Mouse (Mus musculus) thymus, adult 18-20 months (tissue): Measurements from ENCODE around the gene Fam20a.

Source experiments
- DNase-seq, 2 experiments: peaks; one replicate each; pipeline ENCODE4 v3.0.0; 2022; ENCODE audit warnings: mixed read lengths in 2 of 2

The Fam20a gene

GRCm38 (mm10) chr11:109721781-109722446 is at the start of gene Fam20a:
TSS of gene Fam20a (minus strand) at chr11:109722279.
- DNase-seq: no peak

- no peak for DNase-seq
Measured at GRCm38 (mm10) chr11:109771381-109771780, 49.3 kb upstream of the Fam20a start.

DNA sequence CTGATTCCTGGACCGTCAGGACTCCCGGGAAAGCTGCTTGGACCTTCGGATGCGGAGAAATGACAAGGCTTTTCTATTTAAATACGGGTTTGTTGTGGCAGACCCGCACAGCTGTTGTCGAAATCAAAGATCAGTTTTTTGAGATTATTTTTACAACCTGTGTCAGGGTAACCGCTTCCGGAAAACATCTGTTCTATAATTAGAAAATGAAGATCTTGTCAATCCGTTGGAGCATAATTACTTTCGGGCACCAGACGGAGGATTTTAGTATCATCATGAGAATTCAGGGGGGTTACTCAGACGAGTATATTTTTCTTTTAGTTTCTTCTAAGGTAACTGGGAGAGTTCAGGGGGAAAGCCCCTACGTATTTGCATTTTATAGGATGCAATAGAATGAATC is 48.1 kb upstream of the Fam20a start:
- DNase-seq: no peak

DNA sequence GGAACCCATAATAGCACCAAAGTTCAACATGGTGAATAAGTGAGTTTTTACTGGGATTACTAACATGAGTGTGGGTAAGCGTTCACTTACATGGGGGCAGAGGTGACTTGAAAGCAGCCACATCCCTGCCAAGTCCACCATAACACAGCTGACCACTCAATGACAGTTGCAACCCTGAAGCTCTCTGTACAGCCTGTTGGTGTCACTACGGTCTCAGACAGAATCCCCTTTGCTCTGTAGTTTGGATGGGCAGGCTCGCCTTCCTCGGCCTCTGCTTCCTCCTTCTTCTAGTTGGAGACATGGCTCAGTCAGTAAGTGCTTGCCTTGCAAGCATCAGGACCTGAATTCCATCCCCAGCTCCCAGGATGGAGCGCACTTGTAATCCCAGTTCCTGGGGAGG is 47.0 kb upstream of the Fam20a start:
- DNase-seq: no peak

GRCm38 (mm10) chr11:109760063-109760462 is 38.0 kb upstream of the Fam20a start:
- no peak for DNase-seq

GRCm38 (mm10) chr11:109758616-109759215 is 36.6 kb upstream of the Fam20a start:
- no peak for DNase-seq

GRCm38 (mm10) chr11:109754105-109754602 is 32.1 kb upstream of the Fam20a start:
- DNase-seq: no peak

- DNase-seq: no peak
Measured at GRCm38 (mm10) chr11:109751636-109752603, 29.8 kb upstream of the Fam20a start.

- no peak for DNase-seq
Measured at GRCm38 (mm10) chr11:109745210-109745609, 23.1 kb upstream of the Fam20a start.

- DNase-seq: no peak
Measured at GRCm38 (mm10) chr11:109737967-109738366, 15.9 kb upstream of the Fam20a start.

DNA sequence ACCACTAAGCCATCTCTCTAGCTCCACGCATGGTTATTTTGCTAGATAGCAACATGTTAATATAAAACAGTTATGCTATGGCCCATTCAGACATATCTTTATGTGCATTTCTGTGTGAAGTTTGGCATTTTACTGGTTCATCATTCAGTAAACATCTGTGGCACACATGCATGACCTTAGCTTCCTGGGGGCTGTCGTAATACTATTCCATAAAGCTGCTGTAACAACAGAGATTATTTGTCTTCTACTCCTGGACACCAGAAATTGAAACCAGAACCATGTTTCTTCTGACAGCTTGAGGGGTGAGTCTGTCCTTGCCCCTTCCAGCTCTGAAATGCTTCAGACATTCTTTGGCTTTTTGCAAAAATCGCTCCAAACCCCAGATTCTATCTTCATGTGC is 14.3 kb upstream of the Fam20a start:
- no peak for DNase-seq

DNA sequence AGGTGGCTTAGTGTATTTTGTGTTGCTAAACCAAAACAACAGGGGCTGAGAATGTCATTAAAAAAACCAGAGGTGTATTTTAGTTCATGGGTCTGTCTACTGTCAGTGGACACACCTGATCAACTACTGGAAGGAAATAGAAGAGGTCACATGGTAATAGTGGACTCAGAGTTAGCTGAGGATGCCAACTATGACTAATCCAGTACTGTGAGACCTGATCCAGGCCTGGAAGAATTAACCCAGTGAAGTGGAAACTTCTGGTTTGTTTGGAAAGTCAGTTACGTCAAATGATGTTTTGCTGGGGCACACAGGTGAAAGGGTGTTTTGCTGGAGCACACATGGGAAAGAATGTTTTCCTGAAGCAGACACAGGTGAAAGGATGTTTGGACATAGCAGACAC is 12.3 kb upstream of the Fam20a start:
- no peak for DNase-seq

- DNase-seq: no peak
Measured at GRCm38 (mm10) chr11:109732726-109733438, 10.8 kb upstream of the Fam20a start.

DNA sequence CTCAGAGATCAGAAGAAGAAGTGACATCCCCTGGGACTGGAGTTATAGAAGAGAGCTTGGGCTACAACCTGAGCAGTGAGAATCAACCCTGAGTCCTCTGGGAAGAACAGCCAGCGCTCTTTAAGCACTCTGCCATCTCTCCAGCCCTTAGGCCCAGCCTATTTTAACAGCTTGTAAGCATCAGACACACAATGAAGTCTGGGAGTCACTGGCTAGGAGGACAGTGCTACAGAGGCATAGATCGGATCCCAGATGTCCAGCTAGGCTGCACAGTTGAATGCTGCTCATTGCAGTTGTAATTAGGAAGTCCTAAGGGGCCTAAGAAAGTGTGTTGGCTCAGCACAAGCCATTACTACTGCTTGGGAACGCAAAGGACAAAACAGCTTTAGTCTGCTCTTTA is 6.3 kb upstream of the Fam20a start:
- DNase-seq: no peak

GRCm38 (mm10) chr11:109722711-109723110 is 632 bp upstream of the Fam20a start:
- DNase-seq: no peak

DNA sequence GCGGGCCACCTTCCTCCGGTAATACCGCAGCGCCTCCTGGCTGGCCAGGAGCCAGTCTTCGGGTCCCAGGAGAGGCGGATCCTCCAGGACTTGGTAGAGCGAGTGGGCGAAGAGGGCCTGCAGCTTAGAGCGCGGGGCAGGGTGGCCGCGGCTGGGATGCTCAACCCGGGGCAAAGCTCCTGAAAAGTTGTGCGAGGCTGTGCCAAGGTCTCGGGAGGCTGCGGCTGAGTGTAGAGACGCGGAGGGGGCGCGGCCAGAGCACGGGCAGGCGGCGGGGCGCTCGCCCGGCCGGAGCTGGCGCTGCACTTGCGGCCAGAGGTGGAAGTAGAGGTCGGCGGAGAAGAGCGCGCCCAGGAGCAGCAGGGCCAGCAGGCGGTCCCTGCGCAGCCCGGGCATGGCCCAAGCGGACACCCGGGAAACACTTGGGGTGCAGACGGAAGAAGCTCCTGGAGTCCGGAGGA is 729 bp downstream of the Fam20a start:
- DNase-seq: no peak

- DNase-seq: no peak
Measured at GRCm38 (mm10) chr11:109720809-109721319, 1.2 kb downstream of the Fam20a start.

DNA sequence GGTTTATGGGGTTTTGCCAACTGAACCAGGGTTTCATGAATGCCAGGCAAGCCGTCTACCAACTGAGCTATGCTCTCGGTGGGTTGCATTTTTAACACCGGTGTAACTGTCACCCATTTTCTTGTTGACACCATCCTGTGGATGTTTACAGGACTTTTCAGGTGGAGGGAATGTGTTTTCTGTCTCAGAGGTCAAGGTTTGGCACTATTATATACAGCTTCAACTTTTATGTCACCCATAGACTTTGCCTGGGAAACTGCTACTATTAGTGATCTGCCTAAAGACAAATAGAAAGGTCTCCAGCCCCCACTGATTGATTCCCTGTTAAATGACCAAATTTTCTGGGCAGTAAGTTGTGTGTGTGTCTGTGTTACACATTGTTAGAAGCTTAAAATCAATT is 2.7 kb downstream of the Fam20a start:
- no peak for DNase-seq

DNA sequence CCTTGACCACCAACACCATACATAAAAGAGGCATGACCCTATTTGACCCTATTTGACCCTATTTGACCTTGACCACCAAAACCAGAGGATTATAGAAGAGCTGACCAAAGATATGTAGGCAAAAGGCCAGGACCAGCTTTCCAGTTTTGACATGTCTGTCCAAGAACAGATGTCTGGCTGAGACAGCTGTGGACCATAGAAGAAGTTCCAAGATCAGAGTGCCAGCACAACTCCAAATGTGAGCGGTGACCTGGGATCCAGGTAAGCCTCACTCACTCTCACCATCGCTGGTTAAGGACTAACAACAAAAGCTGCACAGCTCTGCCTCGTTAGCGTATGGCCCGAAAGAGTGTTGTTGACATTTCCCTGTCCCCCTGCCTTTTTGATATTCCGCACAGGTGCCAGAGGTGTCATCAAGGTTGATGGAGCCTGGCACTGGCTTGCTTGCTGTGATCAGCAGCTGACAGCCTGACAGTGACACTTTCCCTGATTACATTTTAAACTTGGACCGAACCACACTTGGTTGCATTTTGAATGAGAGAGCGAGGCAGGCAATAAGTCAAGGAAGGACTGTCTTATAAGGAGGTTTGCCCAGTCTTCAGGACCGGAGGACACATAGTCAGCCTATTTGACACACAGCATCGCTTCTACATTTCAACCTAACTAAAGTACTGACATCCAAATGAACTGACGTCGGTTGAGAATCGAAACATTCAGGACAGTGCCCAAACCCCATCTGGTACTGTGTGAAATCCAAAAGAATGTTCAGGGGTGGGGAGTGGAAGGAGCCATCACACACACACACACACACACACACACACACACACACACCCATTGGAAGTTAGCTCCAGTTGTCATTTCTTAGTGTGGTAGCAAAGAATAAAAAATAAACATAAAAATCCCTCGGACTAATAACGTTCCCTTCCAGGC is 3.8 kb downstream of the Fam20a start:
- DNase-seq: no peak

DNA sequence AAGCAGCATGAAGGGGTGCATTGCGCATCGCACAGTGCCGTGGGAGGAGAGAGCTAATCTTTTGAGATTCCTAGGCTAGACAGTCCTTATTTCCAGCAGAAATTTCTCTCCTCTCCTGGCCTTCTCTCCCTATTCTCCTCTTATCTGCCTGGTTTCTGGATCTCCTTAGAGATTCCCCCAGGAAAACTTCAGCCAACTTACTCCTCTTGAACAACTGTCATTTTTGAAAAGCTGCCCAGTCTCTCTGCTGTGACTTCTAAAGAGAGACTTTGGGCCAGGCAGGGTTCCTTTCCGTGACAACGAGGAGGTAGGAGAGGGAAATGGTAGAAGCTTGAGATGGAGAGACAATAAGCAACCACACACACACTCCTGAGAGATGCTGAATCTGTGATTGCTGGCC is 4.6 kb downstream of the Fam20a start:
- no peak for DNase-seq

GRCm38 (mm10) chr11:109716981-109717380 is 5.1 kb downstream of the Fam20a start:
- no peak for DNase-seq
